Mouse (Mus musculus) mesoderm, embryonic 11.5 days (tissue): Measurements from ENCODE around the gene Rpl37.
"Not testable (repeated sequence)": the region's sequence is repeated elsewhere in the genome, so short reads cannot be mapped to it uniquely, and the experiment has no call there.

ENCODE experiments used
- DNase-seq: peaks from one replicate; pipeline ENCODE4 v3.0.0-alpha.2; 2012; ENCODE audit warnings: low read depth, low spot score

Rpl37 gene

DNA sequence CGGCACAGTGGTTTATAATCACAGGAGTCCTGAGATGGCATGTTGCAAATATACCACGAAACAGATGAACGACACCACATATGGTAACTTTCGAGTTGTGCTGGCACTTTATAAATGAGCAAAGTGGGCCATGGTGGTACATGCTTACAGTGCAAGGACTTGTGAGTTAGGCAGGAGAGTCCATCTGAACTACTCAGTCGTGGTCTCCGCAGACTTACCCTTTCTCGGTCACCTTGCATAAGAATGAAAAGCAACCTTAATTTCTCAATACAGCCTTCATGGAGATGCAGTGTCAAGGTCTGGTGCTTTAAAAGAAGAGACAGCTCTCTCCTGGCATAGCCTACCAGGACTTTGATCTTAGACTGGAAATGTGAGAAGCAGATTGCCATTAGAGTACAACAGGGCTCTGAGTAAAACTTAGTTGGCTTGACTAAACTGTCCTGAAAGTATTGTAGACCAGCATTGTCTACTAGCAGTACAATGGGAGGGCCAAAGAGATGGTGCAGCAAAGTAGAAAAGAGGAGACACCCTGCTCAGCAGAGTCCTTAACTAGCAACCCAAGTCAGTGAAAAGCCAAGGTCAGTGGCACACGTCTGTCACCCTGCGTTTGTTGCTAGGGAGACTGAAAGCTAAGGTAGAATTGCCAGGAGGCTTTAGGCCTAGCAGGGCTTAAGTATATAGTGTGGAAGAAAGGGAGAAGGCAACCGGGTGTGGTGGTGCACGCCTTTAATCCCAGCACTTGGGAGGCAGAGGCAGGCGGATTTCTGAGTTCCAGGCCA is 5.3 kb downstream of the Rpl37 start:
- no peak for DNase-seq

- DNase-seq, result no peak
Observed at GRCm38 (mm10) chr15:5126456-5126855, 10.0 kb downstream of the Rpl37 start.

GRCm38 (mm10) chr15:5127487-5127886 is 11.0 kb downstream of the Rpl37 start:
- no peak for DNase-seq

DNA sequence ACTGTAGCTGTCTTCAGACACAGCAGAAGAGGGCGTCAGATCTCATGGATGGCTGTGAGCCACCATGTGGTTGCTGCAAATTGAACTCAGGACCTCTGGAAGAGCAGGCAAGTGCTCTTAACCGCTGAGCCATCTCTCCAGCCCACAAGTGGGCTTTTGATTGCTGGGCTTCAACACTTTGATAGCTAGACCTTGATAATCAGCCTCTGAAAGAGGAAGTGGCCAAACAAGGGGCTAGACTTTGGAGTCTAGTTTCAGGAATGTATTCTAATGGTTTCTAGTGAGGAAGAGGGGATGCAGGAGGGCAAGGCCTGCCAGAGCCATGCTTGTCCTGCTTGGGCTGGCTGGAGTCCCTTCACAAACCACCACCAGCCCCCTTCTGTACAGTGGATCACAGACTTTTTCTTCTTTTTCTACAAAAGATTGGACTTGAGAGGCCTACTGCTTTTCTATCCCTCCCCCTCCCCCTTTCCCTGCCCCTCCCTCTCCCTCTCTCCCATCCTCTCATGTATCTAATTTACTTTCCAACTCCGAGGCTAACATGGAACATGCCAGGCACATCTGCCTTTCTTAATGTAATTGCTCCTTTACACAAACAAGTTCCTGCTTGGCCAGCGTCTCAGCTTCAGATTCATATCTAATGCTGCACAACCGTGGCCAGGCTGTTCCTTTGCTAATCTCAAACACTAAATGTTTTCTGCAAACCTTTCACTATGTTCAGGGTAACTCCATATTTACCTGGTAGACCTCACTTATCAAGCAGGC is 11.9 kb downstream of the Rpl37 start:
- DNase-seq, result no peak

DNA sequence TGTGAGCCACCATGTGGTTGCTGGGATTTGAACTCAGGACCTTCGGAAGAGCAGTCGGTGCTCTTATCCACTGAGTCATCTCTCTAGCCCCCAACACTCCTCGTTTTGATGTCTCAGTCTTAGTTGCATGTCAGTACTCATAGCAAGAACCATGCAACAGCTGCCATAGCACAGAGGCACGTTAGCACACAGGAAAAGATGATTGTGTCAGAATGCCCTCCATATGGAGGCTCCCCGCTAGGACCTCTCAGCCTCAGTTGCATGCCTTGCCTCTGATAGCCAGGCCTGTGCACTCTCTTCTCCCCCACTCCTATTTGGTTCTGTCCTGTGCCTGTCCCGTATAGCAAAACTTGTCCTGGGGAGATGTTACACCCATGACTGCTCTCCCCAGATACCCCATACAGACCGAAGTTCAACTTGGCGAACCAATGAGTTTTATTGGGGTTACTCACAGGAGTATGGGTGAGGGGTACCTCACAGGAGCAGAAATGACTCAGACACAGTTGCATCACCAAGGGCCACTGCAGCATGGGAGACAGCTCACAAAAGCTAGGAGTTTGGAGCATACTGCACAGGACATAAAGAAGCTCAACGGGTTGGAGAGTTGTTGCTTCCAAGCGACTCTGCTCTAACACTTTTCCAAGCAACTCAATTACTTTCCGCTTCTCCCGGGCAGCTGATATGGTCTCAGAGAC is 12.8 kb downstream of the Rpl37 start:
- no peak for DNase-seq

DNA sequence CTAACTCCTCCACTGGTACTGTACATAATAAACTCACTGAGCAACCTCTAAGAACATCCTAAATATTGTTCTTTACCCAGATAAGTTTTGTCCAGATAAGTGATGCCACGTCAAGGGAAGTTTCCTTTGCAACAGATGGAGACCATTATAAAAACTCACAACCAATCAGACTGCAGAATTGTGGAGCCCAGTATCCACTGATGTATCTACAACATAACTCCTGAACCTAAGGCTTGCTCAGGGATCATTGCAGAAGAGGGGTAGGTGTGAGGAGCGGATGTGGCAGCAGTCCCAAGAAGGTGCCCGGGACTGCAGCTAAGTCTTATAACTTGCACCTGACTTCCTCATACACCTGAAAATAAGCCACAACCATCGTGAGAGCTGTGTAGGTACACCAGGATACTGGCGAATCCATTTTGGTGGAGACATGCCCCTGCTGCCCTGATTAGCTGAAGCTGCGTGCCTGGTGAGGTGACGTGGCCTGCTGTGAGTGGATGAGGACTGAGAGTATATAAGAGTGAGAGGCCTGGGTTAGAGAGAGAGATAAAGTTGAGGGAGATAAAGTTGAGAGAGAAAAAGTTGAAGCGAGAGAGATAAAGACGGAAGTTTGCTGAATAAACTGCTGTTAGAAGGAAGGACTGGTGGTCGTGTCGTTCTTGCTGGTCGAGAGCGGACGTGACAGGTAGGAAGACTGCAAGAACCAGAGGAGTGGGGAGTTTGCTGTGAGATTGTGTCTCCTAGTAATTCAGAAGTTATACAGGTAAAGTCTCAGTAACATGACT is 14.6 kb downstream of the Rpl37 start:
- not testable (repeated sequence) for DNase-seq

GRCm38 (mm10) chr15:5133301-5133700 is 16.9 kb downstream of the Rpl37 start:
- DNase-seq, result no peak

GRCm38 (mm10) chr15:5134179-5134578 is 17.7 kb downstream of the Rpl37 start:
- DNase-seq, result no peak

GRCm38 (mm10) chr15:5134945-5135483 is 18.6 kb downstream of the Rpl37 start:
- DNase-seq, result no peak

DNA sequence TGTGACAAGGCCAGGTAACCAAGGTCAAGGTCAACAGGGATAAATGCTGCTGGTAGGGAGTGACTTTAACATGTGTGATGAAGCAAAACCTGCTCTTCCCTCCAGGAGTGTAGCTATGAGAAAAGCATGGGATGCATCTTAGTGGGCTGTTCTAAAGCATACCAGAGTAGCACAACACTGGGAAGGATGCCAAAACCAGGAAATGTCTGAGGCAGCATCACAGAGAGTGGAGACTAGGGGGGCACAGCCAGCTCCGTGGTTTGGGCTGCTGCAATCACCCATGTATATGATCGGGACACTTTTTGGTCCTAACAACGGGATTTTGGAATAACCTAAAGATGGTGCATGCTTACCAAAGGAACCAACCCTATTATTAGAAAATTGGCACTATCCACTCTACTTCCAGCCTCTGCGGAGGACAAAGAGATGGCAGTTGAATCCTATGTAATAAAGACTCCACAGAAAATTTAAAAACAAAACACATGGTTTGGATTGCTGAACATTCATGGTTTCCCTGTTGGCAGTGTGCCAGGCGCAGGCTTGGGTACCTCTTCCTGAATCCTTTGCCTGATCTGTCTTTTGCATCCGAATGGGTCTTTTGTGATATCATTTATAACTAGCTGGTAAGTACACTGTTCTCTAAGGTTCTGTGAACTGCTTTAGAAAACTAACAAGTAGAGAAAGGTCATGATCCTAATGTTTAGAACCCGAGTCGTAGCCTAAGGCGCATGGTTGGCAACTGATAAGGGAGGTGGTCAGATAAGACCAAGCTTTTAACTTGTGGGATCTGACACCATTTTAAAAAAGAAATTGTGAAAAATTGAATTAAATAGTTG is 21.8 kb downstream of the Rpl37 start:
- no peak for DNase-seq

GRCm38 (mm10) chr15:5139366-5139765 is 22.9 kb downstream of the Rpl37 start:
- no peak for DNase-seq

DNA sequence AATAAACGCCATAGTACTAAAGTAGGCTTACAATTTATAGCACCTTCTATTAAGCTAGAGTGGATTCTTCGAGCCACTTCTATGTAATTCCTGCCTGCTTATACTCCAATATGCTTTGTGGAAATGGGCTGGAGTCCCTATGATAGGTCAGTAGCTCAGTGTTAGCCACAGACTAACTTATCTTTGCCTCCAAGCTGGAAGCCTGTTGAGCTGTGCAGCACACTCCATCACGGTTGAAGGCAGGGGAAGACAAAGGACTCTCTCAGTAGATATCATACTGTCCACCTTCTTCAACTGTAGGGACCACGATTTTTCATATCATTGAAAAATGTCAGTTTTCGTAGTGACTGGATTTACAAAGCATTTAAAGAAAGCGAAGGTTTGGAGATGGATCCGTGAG is 23.4 kb downstream of the Rpl37 start:
- DNase-seq, result no peak

DNA sequence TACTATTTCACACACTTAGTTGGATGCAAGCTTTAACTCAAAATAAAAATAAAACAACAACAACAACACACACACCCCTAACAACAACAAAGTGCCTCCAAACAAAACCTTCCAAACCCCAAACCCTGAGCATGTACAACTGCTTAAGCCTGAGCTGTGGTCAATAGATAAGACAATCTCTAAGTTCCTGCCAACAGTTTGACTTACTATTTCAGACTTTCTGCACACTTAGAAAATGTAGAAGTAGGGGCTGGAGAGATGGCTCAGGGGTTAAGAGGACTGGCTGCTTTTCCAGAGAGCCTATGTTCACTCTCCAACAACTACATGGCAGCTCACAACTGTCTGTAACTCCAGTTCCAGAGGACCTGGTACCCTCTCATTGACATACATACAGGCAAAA is 23.9 kb downstream of the Rpl37 start:
- DNase-seq, result no peak

- DNase-seq, result no peak
Observed at GRCm38 (mm10) chr15:5142047-5142446, 25.6 kb downstream of the Rpl37 start.

DNA sequence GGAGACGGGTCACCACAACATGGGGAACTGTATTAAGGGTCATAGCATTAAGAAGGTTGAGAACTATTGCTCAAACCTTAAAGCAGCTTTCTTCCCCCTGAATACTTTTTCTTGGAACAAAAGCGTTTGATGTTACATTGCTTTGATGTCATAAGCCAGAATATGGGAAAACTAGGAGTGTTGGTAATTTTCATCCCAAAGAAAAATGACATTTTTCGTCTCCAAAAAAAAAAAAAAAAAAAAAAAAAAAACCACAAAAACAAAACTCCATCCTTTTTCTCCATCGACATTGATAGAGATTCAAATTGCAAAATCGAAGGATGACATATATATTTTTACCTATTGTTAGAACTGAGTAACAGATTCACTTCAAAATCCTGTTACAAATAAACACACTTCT is 26.3 kb downstream of the Rpl37 start:
- DNase-seq, result no peak

GRCm38 (mm10) chr15:5143361-5144020 is 27.0 kb downstream of the Rpl37 start, which contains the start of gene Prkaa1:
TSS of gene Prkaa1 (plus strand) at chr15:5143861.
- DNase-seq, result peak; percentile 80

- DNase-seq, result peak; percentile 80
Observed at GRCm38 (mm10) chr15:5144021-5144778, 27.8 kb downstream of the Rpl37 start.

DNA sequence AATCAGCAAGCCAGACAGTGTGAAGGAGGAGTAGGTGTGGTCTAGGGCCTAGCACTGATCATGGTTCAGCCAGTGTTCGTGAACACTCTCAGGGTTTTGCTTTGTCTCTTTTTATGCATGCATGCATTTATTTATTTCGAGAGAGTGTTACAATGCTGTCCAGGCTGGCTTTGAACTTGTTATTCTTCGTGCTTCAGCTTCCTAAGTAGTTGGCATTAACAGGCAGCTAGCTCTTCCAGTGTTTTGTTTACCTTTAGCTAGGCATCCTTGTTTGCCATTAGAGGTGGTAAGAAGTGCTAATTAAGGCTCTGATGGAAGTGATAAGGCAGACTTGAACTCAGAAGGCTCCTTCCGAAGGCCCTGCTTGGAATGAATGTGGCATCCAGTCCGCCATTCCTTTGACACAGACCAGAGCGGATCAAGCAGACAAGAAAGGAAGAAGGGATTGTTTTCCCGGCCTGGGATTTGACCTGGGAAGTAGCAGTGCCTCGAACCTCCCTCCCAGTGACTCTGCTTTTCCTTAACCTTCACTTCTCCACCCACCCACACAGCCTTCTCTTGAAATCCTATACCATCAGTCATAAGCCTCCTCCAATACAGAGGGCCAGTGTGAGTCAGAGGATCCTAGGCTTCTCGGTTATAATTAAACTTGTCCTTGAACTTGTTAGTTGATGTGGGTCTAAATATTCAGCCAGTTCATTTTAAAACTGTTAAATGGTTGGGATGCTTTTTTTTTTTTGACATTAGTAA is 28.9 kb downstream of the Rpl37 start:
- DNase-seq, result no peak
